Mouse (Mus musculus) midbrain, postnatal 0 days (tissue): ENCODE results near the gene Tcap. TPM values are rescaled to one million over a fixed set of nuclear protein-coding genes. Genes with fewer than 3 reads are reported as not detected.

Source experiments
- ATAC-seq: fragments of 200-750 bp; cut with Nextera tagmentation; 2 replicates; pipeline ENCODE4 v1.8.0; 2017; ENCODE audit warnings: moderate number of reproducible peaks, mild to moderate bottlenecking, moderate TSS enrichment, moderate library complexity; ENCODE audit not compliant: low FRiP score
- DNase-seq: peaks from one replicate; pipeline ENCODE4 v3.0.0-alpha.2; 2015; ENCODE audit warnings: low spot score
- H3K27ac ChIP-seq: fragments of 300-500 bp; sonication (generic); 2 replicates; pipeline ENCODE4 v1.5.1; 2014; ENCODE audit warnings: low read depth, mild to moderate bottlenecking, low read length, mixed read lengths
- H3K27me3 ChIP-seq: fragments of 300-500 bp; sonication (generic); 2 replicates; pipeline ENCODE4 v1.6.1; 2014; ENCODE audit warnings: low read length, control low read depth, mixed read lengths; ENCODE audit not compliant: insufficient read depth
- H3K36me3 ChIP-seq: fragments of 300-500 bp; sonication (generic); 2 replicates; pipeline ENCODE4 v1.6.1; 2014; ENCODE audit warnings: low read length, control low read depth, mixed read lengths; ENCODE audit not compliant: insufficient read depth
- H3K4me1 ChIP-seq: fragments of 300-500 bp; sonication (generic); 2 replicates; pipeline ENCODE4 v1.6.1; 2014; ENCODE audit warnings: mild to moderate bottlenecking, control low read depth, antibody characterized with exemption, low read length, mixed read lengths; ENCODE audit not compliant: insufficient read depth
- H3K4me2 ChIP-seq: fragments of 300-500 bp; sonication (generic); 2 replicates; pipeline ENCODE4 v1.6.1; 2014; ENCODE audit warnings: low read depth, mild to moderate bottlenecking, low read length, mixed read lengths; ENCODE audit not compliant: poor library complexity, severe bottlenecking
- H3K4me3 ChIP-seq: fragments of 300-500 bp; sonication (generic); 2 replicates; pipeline ENCODE4 v1.5.1; 2014; ENCODE audit warnings: low read depth, mild to moderate bottlenecking, low read length, moderate library complexity
- H3K9ac ChIP-seq: fragments of 300-500 bp; sonication (generic); replicated peaks from 2 replicates; pipeline ENCODE4 v1.6.1; 2014; ENCODE audit warnings: mild to moderate bottlenecking, low read length, moderate library complexity, mixed read lengths; ENCODE audit not compliant: poor library complexity, severe bottlenecking
- H3K9me3 ChIP-seq: fragments of 300-500 bp; sonication (generic); 2 replicates; pipeline ENCODE4 v1.6.1; 2016; ENCODE audit warnings: low read length, control low read depth
- CTCF ChIP-seq: IDR thresholded peaks from 2 replicates; pipeline ENCODE4 v1.5.1; 2016; ENCODE audit warnings: antibody characterized with exemption, mild to moderate bottlenecking
- WGBS: fragments of 180-500 bp; shearing (Covaris S2); extraction: QIAGEN DNeasy Blood & Tissue Kit; methylation state at CpG from one replicate; pipeline ENCODE4 v1.1.7; 2014; 5-methylcytosine and 5-hydroxymethylcytosine counted together
- polyA plus RNA-seq: library from polyadenylated mRNA; unstranded; fragments of >200 nt; fragmentation: Nextera tagmentation; extraction: Ambion mirVana; gene quantifications from 2 replicates; pipeline ENCODE4 v1.2.1, GENCODE M21; 2015
- total RNA-seq: library from RNA; depleted of rRNA; stranded (reverse); fragments of >200 nt; gene quantifications from 2 replicates; pipeline ENCODE4 v1.2.3, GENCODE M21; 2014; rRNA removed

Gene Tcap
- total and polyA plus RNA-seq, 2 experiments from 2014 or later, result not detected

DNA sequence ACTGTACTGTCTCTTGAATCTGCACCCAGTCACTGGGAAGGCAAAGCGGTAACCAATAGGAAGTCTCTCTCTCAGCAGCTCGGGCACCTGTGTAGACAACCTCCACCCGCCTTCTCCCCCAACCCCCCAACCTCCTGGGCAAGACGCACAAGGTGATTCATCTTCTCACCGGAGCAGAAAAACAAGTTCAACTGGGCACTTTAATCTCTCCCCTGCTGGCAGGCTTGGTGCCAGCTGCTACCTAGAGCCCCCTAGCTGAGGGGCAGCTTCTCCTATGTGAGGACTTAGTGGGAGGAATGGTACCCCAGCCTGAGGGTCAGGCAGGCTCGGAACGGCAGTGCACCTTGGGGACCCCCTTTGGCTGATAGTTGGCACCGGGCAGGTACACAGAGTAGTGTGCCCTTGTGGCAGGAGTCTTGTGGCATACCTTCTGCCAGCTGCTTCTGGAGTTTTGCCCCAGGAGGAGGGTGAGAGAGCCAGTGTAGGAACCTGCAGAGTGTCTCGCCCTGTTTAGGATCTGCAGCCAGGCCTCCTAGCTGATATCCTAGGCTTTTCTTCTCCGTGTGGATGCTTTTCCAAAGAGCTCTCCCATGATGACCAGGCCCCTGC, 35.4 kb downstream of the Tcap start:
- no peak for DNase-seq
- Histone ChIP-seq H3K4me1 (no peaks in the 10 kb centered on the region), H3K27me3 (no peaks in the 10 kb centered on the region), H3K9ac (no peak overlapping the region), H3K27ac (no peak overlapping the region), H3K9me3 (no peaks in the 10 kb centered on the region), H3K4me3 (no peak overlapping the region), H3K36me3 (no peaks in the 10 kb centered on the region), H3K4me2 (no peak overlapping the region)
- ATAC-seq, result no peak
- no peak for TF ChIP-seq CTCF
- 84% methylated on average over 10 of the region's 10 CpGs for WGBS

DNA sequence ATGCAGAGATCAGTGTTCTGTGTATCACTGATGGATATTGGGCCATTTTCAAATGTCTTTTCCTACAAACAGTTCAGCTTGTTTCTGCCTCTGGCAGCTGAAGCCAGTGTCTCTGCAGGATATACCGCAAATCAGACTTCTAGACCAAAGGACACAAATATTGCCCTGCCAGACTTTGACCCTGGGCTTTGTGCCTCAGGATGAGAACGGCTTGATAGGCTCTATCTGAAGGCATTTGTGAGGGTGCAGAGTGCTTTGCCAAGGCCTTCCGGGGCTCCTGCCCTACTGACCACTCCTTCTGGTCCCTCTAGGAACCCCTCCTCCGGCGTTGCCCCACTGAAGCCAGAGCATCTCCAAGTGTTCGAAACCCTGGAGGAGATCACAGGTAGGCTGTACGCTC, 43.0 kb downstream of the Tcap start:
- no peak for DNase-seq
- Histone ChIP-seq H3K4me1 (no peaks in the 10 kb centered on the region), H3K4me3 (no peak overlapping the region), H3K27ac (no peak overlapping the region), H3K27me3 (no peaks in the 10 kb centered on the region), H3K4me2 (no peak overlapping the region), H3K9me3 (no peaks in the 10 kb centered on the region), H3K9ac (no peak overlapping the region), H3K36me3 (no peaks in the 10 kb centered on the region)
- TF ChIP-seq CTCF, result no peak
- WGBS, result 95% methylated on average over 7 of the region's 7 CpGs
- ATAC-seq, result no peak

DNA sequence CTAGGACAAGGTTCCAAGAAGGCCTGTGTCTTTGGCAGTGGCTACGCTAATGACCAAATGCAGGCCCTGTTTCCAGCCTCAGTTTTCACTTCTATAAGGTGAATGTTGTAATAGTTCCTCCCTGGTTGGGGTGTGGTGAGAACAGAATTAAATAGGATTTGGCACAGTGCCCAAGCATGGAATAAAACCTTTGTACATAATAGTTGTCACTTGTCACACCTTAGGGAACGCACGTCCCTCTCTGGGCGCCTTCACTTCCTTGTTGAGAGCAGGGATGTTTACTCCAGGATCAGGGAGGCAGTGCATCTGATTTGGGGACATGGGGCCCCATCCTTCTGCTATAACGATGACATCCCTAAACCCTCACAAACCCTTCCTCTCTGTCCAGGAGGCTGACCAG, 44.8 kb downstream of the Tcap start:
- ATAC-seq (no peak), DNase-seq (no peak)
- Histone ChIP-seq H3K27ac (no peak overlapping the region), H3K9ac (no peak overlapping the region), H3K4me2 (no peak overlapping the region), H3K9me3 (no peaks in the 10 kb centered on the region), H3K4me3 (no peak overlapping the region), H3K36me3 (no peaks in the 10 kb centered on the region), H3K27me3 (no peaks in the 10 kb centered on the region), H3K4me1 (no peaks in the 10 kb centered on the region)
- WGBS, result 80% methylated on average over 5 of the region's 5 CpGs
- TF ChIP-seq CTCF, result no peak

DNA sequence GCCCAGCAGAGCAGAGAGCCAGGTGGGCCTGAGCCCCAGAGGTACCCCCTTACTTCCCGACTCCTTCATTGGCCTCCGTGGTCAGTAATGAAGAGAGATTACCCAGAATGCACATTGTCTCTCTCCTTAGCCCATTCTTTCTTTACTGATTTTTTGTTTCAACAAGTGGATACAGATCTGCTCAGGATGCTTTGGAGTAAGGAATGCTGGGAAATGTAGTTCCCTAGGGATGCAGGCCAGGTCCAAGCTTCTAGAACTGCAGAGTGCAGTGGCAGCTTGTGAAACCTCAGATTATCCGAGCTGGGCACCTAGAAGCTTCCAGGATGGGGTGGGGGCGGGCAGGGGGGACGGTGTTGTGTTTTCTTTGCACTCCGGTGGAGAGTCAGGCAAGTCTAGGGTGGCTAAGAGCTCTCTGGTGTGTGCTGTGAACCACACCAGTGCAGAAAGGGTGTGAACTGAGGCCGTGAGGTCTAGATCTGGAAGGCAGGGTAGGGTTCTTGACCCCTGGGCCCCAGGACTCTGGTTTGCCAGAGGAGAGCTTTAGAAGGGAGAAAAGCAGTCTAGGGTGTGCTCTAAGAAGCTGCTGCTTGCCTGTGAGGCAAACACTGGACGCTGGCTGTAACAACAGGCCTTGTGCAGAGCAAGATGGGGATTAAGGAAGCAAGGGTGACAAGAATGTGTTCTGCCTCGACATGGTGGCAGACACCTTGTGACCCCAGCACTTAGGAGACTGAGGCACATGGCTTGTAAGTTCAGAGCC, 48.3 kb downstream of the Tcap start:
- no peaks in the 10 kb centered on the region for H3K9me3 ChIP-seq
- WGBS, result 84% methylated on average over 9 of the region's 9 CpGs
- no peaks in the 10 kb centered on the region for H3K27me3 ChIP-seq
- no peak overlapping the region for H3K9ac ChIP-seq
- H3K36me3 ChIP-seq, result peaks cover 8% of the 10 kb centered on the region
- DNase-seq (no peak), ATAC-seq (no peak)
- no peak overlapping the region for H3K4me2 ChIP-seq
- H3K27ac ChIP-seq, result no peak overlapping the region
- no peak for TF ChIP-seq CTCF
- H3K4me1 ChIP-seq, result no peaks in the 10 kb centered on the region
- H3K4me3 ChIP-seq, result no peak overlapping the region

Other genes with a start within 250 kb of the Tcap start
- 24.0 and 25.7 TPM in 2 replicates for gene Fbxl20, start 233.4 kb upstream of the Tcap start, total RNA-seq
- gene Fbxl20, start 233.4 kb upstream of the Tcap start, polyA plus RNA-seq, result 12.4 and 16.3 TPM in 2 replicates
- gene Med1, start 190.5 kb upstream of the Tcap start, total RNA-seq, result 36.2 and 40.6 TPM in 2 replicates
- 46.0 and 49.9 TPM in 2 replicates for gene Med1, start 190.5 kb upstream of the Tcap start, polyA plus RNA-seq
- gene Cdk12, start 180.8 kb upstream of the Tcap start, total RNA-seq, result 25.8 and 35.2 TPM in 2 replicates
- gene Cdk12, start 180.8 kb upstream of the Tcap start, polyA plus RNA-seq, result 3.7 and 5.7 TPM in 2 replicates
- 11.6 and 24.4 TPM in 2 replicates for gene Neurod2, start 54.2 kb upstream of the Tcap start, total RNA-seq
- 2.1 and 3.3 TPM in 2 replicates for gene Neurod2, start 54.2 kb upstream of the Tcap start, polyA plus RNA-seq
- gene Ppp1r1b, start 35.4 kb upstream of the Tcap start, total RNA-seq, result 1.8 and 5.0 TPM in 2 replicates
- 4.2 and 5.3 TPM in 2 replicates for gene Ppp1r1b, start 35.4 kb upstream of the Tcap start, polyA plus RNA-seq
- 31.2 and 56.1 TPM in 2 replicates for gene Stard3, start 25.4 kb upstream of the Tcap start, total RNA-seq
- gene Stard3, start 25.4 kb upstream of the Tcap start, polyA plus RNA-seq, result 23.8 and 28.2 TPM in 2 replicates
- 1.1 and 4.3 TPM in 2 replicates for gene Pnmt, start 2.6 kb downstream of the Tcap start, total RNA-seq
- 3.4 and 3.9 TPM in 2 replicates for gene Pnmt, start 2.6 kb downstream of the Tcap start, polyA plus RNA-seq
- 10.1 and 10.9 TPM in 2 replicates for gene Pgap3, start 16.7 kb downstream of the Tcap start, total RNA-seq
- gene Pgap3, start 16.7 kb downstream of the Tcap start, polyA plus RNA-seq, result 7.0 and 7.7 TPM in 2 replicates
- gene Erbb2, start 28.7 kb downstream of the Tcap start, total RNA-seq, result 8.1 and 9.4 TPM in 2 replicates
- 3.9 and 4.5 TPM in 2 replicates for gene Erbb2, start 28.7 kb downstream of the Tcap start, polyA plus RNA-seq
- 68.3 and 79.2 TPM in 2 replicates for gene Mien1, start 55.2 kb downstream of the Tcap start, total RNA-seq
- 243 and 246 TPM in 2 replicates for gene Mien1, start 55.2 kb downstream of the Tcap start, polyA plus RNA-seq
- gene Grb7, start 62.6 kb downstream of the Tcap start, total RNA-seq, result 0.71 and 0.82 TPM in 2 replicates
- gene Grb7, start 62.6 kb downstream of the Tcap start, polyA plus RNA-seq, result 1.00 and 1.3 TPM in 2 replicates
- gene Ikzf3, start 162.2 kb downstream of the Tcap start, total RNA-seq, result 0.05 TPM in 1 of 2 replicates, not detected in the other
- gene Ikzf3, start 162.2 kb downstream of the Tcap start, polyA plus RNA-seq, result 0.16 TPM in 1 of 2 replicates, not detected in the other
- 0.24 TPM in 1 of 2 replicates, not detected in the other for gene Zpbp2, start 167.3 kb downstream of the Tcap start, total RNA-seq
- gene Zpbp2, start 167.3 kb downstream of the Tcap start, polyA plus RNA-seq, result 0.36 and 0.39 TPM in 2 replicates
- gene Ormdl3, start 203.6 kb downstream of the Tcap start, total RNA-seq, result 104 and 115 TPM in 2 replicates
- 108 and 111 TPM in 2 replicates for gene Ormdl3, start 203.6 kb downstream of the Tcap start, polyA plus RNA-seq
- gene Lrrc3c, start 214.5 kb downstream of the Tcap start, total RNA-seq, result not detected in 2 replicates
- gene Lrrc3c, start 214.5 kb downstream of the Tcap start, polyA plus RNA-seq, result not detected in 2 replicates
- gene Gm12355, start 241.8 kb downstream of the Tcap start, total RNA-seq, result not detected in 2 replicates
- gene Gm12355, start 241.8 kb downstream of the Tcap start, polyA plus RNA-seq, result 0.28 and 0.44 TPM in 2 replicates
- not detected in 2 replicates for gene Gsdma3, start 242.5 kb downstream of the Tcap start, total RNA-seq
- gene Gsdma3, start 242.5 kb downstream of the Tcap start, polyA plus RNA-seq, result not detected in 2 replicates